Mouse (Mus musculus) fat pad, adult 2 months (tissue): ENCODE data around the gene Rxra.

Experiments
- DNase-seq: peaks from one replicate; pipeline ENCODE4 v3.0.0-alpha.2; 2011; ENCODE audit warnings: low read depth, low spot score; ENCODE audit errors: extremely low read depth

The Rxra gene

GRCm38 (mm10) chr2:27667677-27668076 is 8.6 kb upstream of the Rxra start:
- peak; percentile 55 for DNase-seq

DNA sequence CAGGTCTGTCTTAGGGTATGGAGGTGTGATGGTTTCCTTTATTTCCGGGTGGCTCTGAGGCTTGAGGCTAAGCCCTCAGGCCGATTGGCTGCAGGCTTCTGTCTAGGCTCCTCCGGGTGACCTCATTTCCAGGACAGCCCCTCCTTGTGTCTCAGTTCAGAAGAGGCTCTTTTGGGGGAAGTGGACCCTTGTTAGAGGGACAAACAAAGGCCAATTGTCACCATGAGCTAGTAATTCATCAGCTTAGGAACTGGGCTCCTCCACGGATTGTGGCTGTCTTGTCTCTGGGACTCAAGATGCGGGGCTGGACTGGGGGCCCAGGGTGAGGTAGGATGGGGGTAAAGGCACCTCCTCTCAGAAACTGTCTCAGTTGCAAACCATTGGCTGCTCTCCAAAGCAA is 5.5 kb upstream of the Rxra start:
- DNase-seq, result no peak

DNA sequence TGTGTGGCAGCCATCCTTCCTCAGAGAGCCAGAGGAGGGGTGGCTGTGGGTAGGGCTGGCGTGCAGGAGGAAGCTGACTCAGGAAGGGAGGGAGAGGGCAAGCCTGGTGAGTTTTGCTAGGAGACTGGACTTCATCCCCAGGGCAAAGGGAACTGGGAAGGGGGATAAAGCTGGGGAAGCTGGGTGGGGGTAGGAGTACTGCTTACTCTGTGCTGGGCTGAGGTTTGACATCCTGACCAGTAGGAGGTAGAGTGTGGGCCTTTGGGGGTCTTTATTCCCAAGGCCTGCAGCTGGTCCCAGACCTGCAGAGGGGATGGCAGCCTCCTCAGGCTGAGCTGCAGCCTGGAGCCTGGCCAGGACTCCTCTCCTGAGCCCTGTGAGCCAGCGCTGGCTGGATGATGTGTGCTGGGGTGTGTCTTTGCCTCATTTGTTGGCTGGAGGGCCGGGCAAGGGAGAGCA is 4.6 kb upstream of the Rxra start:
- no peak for DNase-seq

DNA sequence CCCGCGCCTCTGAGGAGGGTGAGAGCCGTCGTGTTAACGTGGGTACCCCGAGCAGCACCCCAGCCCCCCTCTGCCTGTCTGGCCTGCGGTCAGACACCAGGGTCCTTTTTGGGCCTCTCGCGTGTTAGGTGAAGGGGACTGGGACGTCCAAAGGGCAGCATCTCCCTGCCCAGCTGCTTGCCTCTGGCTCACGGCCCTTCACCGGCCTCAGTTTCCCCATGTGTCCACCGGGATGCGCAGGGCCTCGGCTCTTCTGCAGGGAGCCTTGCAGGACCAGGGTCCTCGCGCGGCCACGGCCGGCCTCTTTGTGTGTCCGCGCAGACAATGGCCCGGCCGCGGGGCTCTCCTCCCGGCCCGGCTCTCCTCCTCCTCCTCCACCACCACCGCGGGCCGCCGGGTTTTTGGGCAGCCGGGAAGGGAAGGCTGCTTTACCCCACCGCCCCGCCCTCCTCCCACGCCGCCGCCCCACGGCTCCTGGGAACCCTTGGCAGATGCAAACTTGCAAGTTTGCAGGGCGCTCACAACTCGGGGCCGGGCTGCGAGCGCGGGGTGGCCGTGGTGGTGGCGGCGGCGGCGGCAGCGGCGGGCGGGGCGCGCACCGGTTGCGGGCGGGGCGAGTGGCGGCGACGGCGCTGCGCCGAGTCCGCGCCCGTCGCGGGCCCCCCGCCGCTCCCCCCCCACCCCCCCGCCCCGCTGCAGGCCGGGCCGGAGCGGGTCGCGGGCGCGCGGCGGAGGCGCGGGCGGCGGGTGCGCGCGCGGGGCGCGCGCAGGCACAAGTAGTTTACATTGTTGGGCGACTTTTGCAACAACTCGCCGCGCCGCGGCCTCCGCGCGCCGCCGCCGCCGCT is 462 bp downstream of the Rxra start:
- no peak for DNase-seq

- no peak for DNase-seq
Observed at GRCm38 (mm10) chr2:27677411-27678310, 1.4 kb downstream of the Rxra start.

- no peak for DNase-seq
Observed at GRCm38 (mm10) chr2:27678331-27678730, 2.1 kb downstream of the Rxra start.

- DNase-seq, result no peak
Observed at GRCm38 (mm10) chr2:27678836-27679480, 2.7 kb downstream of the Rxra start.

DNA sequence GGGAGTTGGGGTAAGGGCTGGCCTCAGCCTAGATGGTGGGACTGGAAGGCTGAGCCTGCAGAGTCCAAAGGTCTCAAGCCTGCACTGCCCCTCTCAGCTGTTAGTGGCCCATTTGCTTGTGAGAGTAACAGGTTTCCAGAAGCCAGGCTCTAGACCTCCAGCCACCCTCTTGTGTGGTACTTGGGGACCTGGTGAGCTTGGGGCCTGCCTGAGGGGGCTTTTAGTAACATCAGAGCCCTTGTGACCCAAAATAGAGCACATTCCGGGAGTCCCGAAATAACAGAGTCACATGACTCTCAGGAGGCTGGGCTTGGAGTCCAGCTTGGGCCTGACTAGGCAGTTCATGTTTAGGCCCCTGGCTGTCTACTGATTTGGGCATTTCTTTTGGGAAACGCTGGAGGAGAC is 3.4 kb downstream of the Rxra start:
- no peak for DNase-seq

DNA sequence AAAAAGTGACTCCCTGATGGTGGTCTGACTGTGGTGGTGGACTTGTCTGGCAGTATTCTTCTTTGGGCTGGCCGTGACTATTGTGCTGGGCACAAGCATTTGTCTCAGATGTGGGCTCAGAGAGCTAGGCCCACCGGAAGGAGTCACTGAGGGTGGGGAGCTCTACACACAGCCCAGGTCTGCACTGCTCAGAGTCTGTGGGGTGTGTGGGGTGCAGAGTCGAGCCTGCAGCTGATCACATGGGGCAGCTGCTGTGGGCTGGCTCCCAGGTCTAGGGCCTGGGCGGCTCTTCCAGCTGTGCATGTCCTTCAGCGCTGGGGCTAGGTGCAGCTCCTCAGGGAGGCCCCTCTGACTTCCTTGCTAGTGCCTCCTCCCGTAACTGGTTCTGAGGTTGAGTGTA is 3.8 kb downstream of the Rxra start:
- no peak for DNase-seq

DNA sequence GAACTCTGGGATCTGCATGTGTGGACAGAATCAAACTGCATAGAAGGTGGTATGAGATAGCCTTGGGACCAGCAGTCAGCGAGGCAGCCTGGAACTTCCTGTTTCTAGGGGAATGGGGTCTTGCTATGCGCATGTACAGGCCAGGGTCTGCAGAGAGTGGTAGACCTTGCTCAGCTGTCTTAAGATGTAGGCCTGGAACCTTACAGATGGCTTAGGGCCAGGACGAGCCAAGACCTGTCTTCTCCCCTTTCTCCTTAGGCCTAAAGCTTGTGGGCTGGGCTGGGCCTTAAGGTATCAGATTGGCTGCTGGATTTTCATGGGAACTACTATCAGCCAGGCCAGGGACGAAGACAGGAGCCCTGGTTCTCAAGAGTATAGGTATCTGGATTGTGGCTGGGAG is 4.4 kb downstream of the Rxra start:
- no peak for DNase-seq

GRCm38 (mm10) chr2:27681426-27681825 is 5.2 kb downstream of the Rxra start:
- DNase-seq, result no peak

DNA sequence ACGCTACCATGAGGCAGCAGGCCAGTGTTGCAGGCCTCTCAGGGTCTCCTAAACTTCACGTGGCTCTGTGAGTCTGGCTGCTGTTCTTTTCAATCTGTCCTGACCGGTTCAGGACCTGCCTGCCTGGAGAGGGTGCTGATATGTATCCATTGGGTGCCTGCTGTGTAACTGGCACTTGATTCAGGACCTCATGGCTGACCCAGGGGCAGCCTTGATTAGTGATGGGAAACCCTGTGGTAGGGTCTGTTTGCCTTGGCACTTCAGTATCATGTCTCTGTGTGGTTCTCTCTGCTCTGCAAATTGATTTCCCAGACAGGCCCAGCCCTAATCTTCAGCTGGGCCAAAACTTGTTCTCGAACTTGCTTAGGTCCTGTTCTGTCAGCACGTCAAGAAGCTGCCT is 5.9 kb downstream of the Rxra start:
- no peak for DNase-seq

DNA sequence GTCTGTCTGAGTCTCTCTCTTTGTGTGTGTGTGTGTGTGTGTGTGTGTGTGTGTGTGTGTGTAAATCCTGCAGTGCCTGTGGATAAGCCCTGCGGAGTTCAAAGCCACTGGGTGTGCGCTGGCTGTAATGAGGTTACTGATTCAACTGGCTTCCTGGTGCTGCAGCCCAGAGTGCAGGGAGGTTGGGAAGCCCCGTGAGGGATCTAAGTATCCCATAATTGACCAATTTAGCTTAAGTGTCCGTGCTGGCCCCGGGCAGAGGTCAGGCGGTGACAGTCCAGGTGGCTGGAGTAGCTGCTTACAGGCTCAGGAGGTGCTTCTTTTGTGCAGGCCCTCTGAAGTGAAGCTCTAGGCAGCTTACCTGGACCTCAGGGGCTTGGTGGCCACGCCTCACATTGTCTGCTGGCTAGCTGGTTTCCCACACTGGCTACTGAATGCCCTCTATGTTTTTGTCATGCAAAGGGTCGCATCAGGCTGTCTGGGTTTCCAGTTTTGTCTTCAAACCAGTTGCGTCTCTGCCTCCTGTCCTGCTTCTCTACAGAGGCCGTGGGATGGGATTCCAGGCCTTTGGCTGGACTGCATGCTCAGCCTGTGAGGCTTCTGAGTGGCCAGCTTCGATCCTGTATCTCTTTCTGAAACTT is 7.9 kb downstream of the Rxra start:
- no peak for DNase-seq

DNA sequence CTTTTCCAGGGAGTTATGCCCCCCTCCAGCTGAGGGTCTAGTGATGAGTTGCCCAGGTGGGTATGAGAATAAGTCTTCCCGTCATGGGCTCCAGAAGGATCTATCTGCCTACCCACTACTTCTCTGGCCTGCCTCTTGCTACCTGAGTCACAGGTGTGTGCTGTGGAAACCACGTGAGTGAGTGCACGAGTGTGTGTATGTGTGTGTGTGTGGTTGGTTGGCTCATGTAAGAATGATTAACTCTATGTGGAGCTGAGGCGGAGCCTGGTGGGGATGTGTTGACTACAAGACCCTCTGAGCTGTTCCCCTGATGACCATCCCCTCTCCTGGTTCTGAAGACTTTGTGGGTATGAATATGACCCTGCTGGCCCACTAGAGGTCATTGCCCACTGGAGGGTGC is 9.7 kb downstream of the Rxra start:
- DNase-seq, result no peak

- no peak for DNase-seq
Observed at GRCm38 (mm10) chr2:27686335-27686734, 10.1 kb downstream of the Rxra start.

GRCm38 (mm10) chr2:27687041-27687440 is 10.8 kb downstream of the Rxra start:
- DNase-seq, result no peak

DNA sequence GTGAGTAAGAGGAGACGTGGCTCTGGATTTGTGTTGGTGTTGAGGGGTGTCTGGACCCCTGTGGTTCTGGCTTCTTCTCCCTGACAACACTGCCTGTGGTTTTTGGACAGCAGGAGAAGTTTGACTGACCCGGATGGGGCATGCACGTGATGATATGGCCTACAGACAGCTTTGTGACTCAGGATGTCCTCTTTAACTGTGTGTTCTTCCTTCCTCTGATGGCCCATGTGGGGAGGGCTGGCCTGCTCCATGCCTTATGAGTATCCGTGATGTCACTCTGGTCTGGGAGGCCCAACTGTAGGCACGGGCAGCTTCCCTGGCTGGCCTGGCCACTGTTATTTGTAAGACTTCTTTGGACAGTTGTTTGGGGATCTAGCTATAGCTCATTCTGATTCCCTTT is 11.7 kb downstream of the Rxra start:
- DNase-seq, result no peak

DNA sequence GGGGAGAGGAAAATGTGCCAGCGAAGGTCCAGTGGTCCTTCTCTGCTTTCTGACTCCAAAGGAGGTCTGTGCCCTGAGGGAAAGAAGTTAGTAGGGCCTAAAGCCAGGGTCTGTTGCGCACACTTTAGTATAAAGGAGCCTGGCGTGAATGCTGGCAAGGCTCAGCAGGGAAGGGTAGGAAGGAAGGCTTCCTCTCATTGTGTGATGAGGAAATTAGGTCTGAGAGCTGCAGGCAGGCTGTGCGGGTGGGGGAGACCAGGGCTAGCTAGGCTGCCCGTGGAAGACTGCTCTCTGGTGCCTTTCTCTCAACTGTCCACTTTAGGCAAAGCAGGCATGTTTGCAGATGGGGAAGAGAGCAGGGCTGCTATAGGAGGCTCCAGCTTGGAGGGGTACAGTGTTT is 14.5 kb downstream of the Rxra start:
- no peak for DNase-seq

GRCm38 (mm10) chr2:27691139-27691720 is 15.0 kb downstream of the Rxra start:
- no peak for DNase-seq

- no peak for DNase-seq
Observed at GRCm38 (mm10) chr2:27692608-27693007, 16.4 kb downstream of the Rxra start.

DNA sequence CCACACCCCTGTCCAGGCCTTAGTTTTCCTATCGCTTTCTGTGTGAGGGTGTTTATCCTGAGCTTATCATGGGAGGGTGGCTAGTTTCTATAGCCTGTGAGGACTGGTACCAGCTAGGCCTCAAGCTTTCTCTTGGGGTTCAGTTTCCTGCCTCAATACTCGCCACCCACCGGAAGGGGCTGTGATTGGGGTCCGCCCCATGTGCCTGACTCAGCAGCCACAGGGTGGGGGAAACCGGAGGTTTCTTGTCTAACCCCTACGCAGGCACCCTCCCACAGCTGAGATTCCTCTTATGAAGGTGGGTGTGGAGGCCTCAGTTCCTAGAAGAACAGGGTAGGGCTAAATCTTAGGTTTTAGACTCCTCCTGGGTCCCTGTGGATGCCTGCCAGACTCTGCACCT is 17.4 kb downstream of the Rxra start:
- no peak for DNase-seq
